Mouse (Mus musculus) kidney, postnatal 0 days (tissue): ENCODE data around the gene Cflar. TPM values are rescaled to one million over a fixed set of nuclear protein-coding genes. Genes with fewer than 3 reads are reported as not detected.
A peak's percentile ranks its signal among the peaks of the same experiment; 100 is the strongest.
"Not testable (repeated sequence)": the region's sequence is repeated elsewhere in the genome, so short reads cannot be mapped to it uniquely, and the experiment has no call there.

ENCODE experiments used
- ATAC-seq: fragments of 200-750 bp; cut with Nextera tagmentation; replicated peaks from 2 replicates; pipeline ENCODE4 v1.8.0; 2017; ENCODE audit warnings: low read depth, moderate number of reproducible peaks, moderate TSS enrichment, moderate library complexity; ENCODE audit not compliant: low FRiP score
- DNase-seq: peaks from one replicate; pipeline ENCODE4 v3.0.0-alpha.2; 2016; ENCODE audit warnings: low spot score
- H3K27ac ChIP-seq: fragments of 300-500 bp; sonication (generic); 2 replicates; pipeline ENCODE4 v1.5.1; 2014; ENCODE audit warnings: mild to moderate bottlenecking
- H3K27me3 ChIP-seq: fragments of 300-500 bp; sonication (generic); 2 replicates; pipeline ENCODE4 v1.6.1; 2014; ENCODE audit warnings: low read length, mixed read lengths; ENCODE audit not compliant: insufficient read depth
- H3K36me3 ChIP-seq: fragments of 300-500 bp; sonication (generic); 2 replicates; pipeline ENCODE4 v1.6.1; 2014; ENCODE audit warnings: low read length, mixed read lengths; ENCODE audit not compliant: insufficient read depth
- H3K4me1 ChIP-seq: fragments of 300-500 bp; sonication (generic); replicated peaks from 2 replicates; pipeline ENCODE4 v1.6.1; 2014; ENCODE audit warnings: antibody characterized with exemption, low read length, mixed read lengths; ENCODE audit not compliant: insufficient read depth
- H3K4me2 ChIP-seq: fragments of 300-500 bp; sonication (generic); 2 replicates; pipeline ENCODE4 v1.6.1; 2014; ENCODE audit warnings: mild to moderate bottlenecking, low read length, moderate library complexity, mixed read lengths
- H3K4me3 ChIP-seq: fragments of 300-500 bp; sonication (generic); replicated peaks from 2 replicates; pipeline ENCODE4 v1.5.1; 2014; ENCODE audit warnings: low read depth, low read length
- H3K9ac ChIP-seq: fragments of 300-500 bp; sonication (generic); 2 replicates; pipeline ENCODE4 v1.6.1; 2014; ENCODE audit warnings: low read depth, low read length
- H3K9me3 ChIP-seq: fragments of 300-500 bp; sonication (generic); replicated peaks from 2 replicates; pipeline ENCODE4 v1.6.1; 2016; ENCODE audit warnings: low read length, inconsistent platforms, mixed read lengths
- CTCF ChIP-seq: IDR thresholded peaks from 2 replicates; pipeline ENCODE4 v1.5.1; 2016; ENCODE audit warnings: antibody characterized with exemption, low read depth, mild to moderate bottlenecking, moderate library complexity
- WGBS: fragments of 180-500 bp; shearing (Covaris S2); extraction: QIAGEN DNeasy Blood & Tissue Kit; methylation state at CpG from one replicate; pipeline ENCODE4 v1.1.7; 2014; 5-methylcytosine and 5-hydroxymethylcytosine counted together
- polyA plus RNA-seq: library from polyadenylated mRNA; unstranded; fragments of >200 nt; fragmentation: Nextera tagmentation; extraction: Ambion mirVana; gene quantifications from 2 replicates; pipeline ENCODE4 v1.2.1, GENCODE M21; 2015

Cflar gene
- polyA plus RNA-seq = 62.1 and 66.4 TPM in 2 replicates

- H3K4me2 ChIP-seq = peak within 1 kb of the TSS; percentile 83
- no peaks in the 10 kb centered on the region for H3K9me3 ChIP-seq
- H3K36me3 ChIP-seq = 0 out of 2 replicates have a peak, but pooled peaks cover 4% of the 10 kb centered on the region
- H3K4me3 ChIP-seq = peak within 1 kb of the TSS; percentile 63
- TF ChIP-seq CTCF = no peak
- under 1% methylated on average over 45 of the region's 45 CpGs for WGBS
- peaks cover 12% of the 10 kb centered on the region; the same call in 1 of the 2 replicates for H3K4me1 ChIP-seq
- DNase-seq (peak; percentile 79), ATAC-seq (peak; percentile 57)
- peak within 1 kb of the TSS; percentile 100 for H3K27ac ChIP-seq
- no peaks in the 10 kb centered on the region for H3K27me3 ChIP-seq
- H3K9ac ChIP-seq = peak within 1 kb of the TSS; percentile 84
These were observed at the start of gene Cflar for GRCm38 (mm10) chr1:58711365-58712016. TSS of gene Cflar (plus strand) at chr1:58711508.

DNA sequence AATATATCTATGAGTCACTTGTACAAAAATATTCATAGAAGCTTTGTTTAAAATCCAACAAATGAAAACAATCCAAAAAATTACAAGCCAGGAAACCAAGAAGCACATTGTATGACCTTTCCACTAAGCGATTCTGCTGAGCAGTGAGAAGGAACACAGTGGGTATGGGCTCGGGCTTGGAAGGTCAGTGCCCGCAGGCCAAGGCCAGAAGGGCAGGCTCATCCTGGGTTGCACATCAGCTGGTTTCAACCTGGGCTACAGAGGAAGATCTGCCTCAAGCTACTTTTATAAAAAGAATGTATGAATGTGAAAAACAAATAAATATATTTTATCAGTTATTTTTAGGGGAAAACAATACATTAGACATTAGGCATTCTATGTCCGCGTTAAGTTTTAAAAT is 48.6 kb upstream of the Cflar start:
- ATAC-seq = not testable (repeated sequence)

GRCm38 (mm10) chr1:58663365-58663764 is 47.9 kb upstream of the Cflar start:
- not testable (repeated sequence) for H3K9ac ChIP-seq, H3K27me3 ChIP-seq, H3K36me3 ChIP-seq, H3K9me3 ChIP-seq, H3K4me1 ChIP-seq, ATAC-seq, H3K4me3 ChIP-seq, H3K27ac ChIP-seq, DNase-seq, H3K4me2 ChIP-seq
- 90% methylated on average over 3 of the region's 3 CpGs for WGBS

More for the DNA sequence above, 48.6 kb upstream of the Cflar start:
- WGBS = 80% methylated on average over 5 of the region's 5 CpGs
- not testable (repeated sequence) for H3K27me3 ChIP-seq, H3K4me1 ChIP-seq, H3K9me3 ChIP-seq, H3K9ac ChIP-seq, H3K4me2 ChIP-seq, H3K36me3 ChIP-seq, DNase-seq, H3K4me3 ChIP-seq, H3K27ac ChIP-seq

DNA sequence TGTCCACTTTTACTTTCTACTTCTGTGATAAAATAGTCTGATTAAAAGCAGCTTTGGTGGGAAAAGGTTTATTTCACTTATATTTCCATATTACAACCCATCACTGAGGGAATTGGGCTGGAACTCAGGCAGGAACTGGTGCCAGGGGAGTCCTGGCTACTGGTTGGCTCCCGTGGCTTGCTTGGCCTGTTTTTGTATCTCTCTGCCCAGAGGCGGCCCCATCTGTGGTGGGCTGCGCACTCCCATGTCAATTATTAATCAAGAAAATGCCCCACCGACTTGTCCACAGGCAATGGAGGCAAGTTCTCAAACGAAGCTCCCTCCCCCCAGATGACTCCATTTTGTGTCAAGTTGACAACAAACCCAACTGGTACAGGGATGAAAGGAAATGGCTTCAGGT is 43.1 kb upstream of the Cflar start:
- DNase-seq (no peak), ATAC-seq (no peak)
- Histone ChIP-seq H3K27me3 (no peaks in the 10 kb centered on the region), H3K4me3 (no peak overlapping the region), H3K36me3 (no peaks in the 10 kb centered on the region), H3K4me2 (no peak overlapping the region), H3K9ac (no peak overlapping the region), H3K27ac (no peak overlapping the region), H3K4me1 (no peaks in the 10 kb centered on the region), H3K9me3 (no peaks in the 10 kb centered on the region)
- 75% methylated on average over 5 of the region's 5 CpGs for WGBS
- TF ChIP-seq CTCF = no peak

GRCm38 (mm10) chr1:58669635-58670034 is 41.7 kb upstream of the Cflar start:
- ATAC-seq, H3K27me3 ChIP-seq, H3K27ac ChIP-seq, H3K4me2 ChIP-seq, H3K4me1 ChIP-seq, H3K36me3 ChIP-seq, H3K9ac ChIP-seq, H3K4me3 ChIP-seq, H3K9me3 ChIP-seq, DNase-seq: not testable (repeated sequence)
- 83% methylated on average over 3 of the region's 3 CpGs for WGBS

- H3K4me1 ChIP-seq = no peaks in the 10 kb centered on the region
- H3K4me3 ChIP-seq = no peak overlapping the region
- DNase-seq (no peak), ATAC-seq (no peak)
- H3K27me3 ChIP-seq = no peaks in the 10 kb centered on the region
- no peak overlapping the region for H3K9ac ChIP-seq
- no peak overlapping the region for H3K4me2 ChIP-seq
- no peaks in the 10 kb centered on the region for H3K9me3 ChIP-seq
- no peaks in the 10 kb centered on the region for H3K36me3 ChIP-seq
- WGBS = 95% methylated on average over 2 of the region's 2 CpGs
- no peak for TF ChIP-seq CTCF
- no peak overlapping the region for H3K27ac ChIP-seq
These were observed 39.2 kb upstream of the Cflar start for GRCm38 (mm10) chr1:58672116-58672515.

DNA sequence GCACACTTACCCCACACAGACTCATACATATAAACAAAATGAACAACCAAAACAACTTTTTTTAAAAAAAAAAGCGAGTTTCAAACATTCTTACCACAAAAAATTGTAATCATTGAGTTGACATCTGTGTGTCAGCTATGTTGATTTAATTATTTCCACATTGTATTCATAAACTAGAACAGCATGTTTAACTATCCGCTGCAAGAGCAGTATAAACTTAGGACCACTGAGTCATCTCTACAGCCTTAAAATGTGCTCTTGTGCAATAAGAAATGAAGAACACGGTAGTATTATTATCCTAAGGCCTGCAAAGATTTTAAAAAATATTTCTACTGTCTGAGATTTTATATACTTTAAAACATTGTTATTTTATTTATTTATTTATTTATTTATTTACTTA is 36.3 kb upstream of the Cflar start:
- DNase-seq = no peak
- ATAC-seq = no peak

More for the DNA sequence above, 36.3 kb upstream of the Cflar start:
- no peak overlapping the region for H3K9ac ChIP-seq
- no peak for TF ChIP-seq CTCF
- H3K36me3 ChIP-seq = no peaks in the 10 kb centered on the region
- no peaks in the 10 kb centered on the region for H3K4me1 ChIP-seq
- H3K4me3 ChIP-seq = no peak overlapping the region
- H3K27me3 ChIP-seq = no peaks in the 10 kb centered on the region
- H3K27ac ChIP-seq = no peak overlapping the region
- no peaks in the 10 kb centered on the region for H3K9me3 ChIP-seq
- WGBS = 90% methylated on average over 3 of the region's 3 CpGs
- H3K4me2 ChIP-seq = no peak overlapping the region
